9 mouse cellular contexts compared by ENCODE assay signal in genomic region chr8:80870535-80871204, GRCm38 (mm10). TPM values are rescaled to one million over a fixed set of nuclear protein-coding genes. Genes with fewer than 3 reads are reported as not detected.
DNase-seq lines count a peak whose midpoint lies in the region; ATAC-seq and TF ChIP-seq lines count a peak whose summit lies in the region.
"Had no signal": no experiment of that assay in that cellular context is flagged by ENCODE, and none has a peak within 500 bp of the region (broad histone marks: within the 10 kb centered on the region; RNA-seq: fewer than 3 reads in every experiment).

No protein-coding gene starts in this region.

- no peak for TF ChIP-seq CTCF in stomach, postnatal 0 days (IDR thresholded peaks at IDR 0.05; ENCODE audit: low read depth)

- WGBS in heart, embryonic 11.5 days (ENCODE audit: insufficient replicate concordance) = 26% methylated on average over 9 of the region's 9 CpGs
- 80% methylated on average over 9 of the region's 9 CpGs for WGBS in midbrain, embryonic 11.5 days
- 75% methylated on average over 9 of the region's 9 CpGs for WGBS in midbrain, embryonic 16.5 days
- 72% methylated on average over 9 of the region's 9 CpGs for WGBS in limb, embryonic 11.5 days
- 43% methylated on average over 9 of the region's 9 CpGs for WGBS in stomach, postnatal 0 days

- H3K4me1 ChIP-seq in heart, embryonic 11.5 days (ENCODE audit: control insufficient read depth, insufficient read depth, low read length) = peaks cover 65% of the 10 kb centered on the region
- peaks cover 8% of the 10 kb centered on the region; the same call in 1 of the 2 replicates for H3K4me1 ChIP-seq in midbrain, embryonic 11.5 days (ENCODE audit: control insufficient read depth, insufficient read depth, low read length)
- H3K4me1 ChIP-seq in midbrain, embryonic 16.5 days (ENCODE audit: control insufficient read depth, insufficient read depth, low read length) = peaks cover 5% of the 10 kb centered on the region; the same call in 1 of the 2 replicates
- H3K4me1 ChIP-seq in limb, embryonic 11.5 days (ENCODE audit: control insufficient read depth, insufficient read depth, low read length) = peaks cover 14% of the 10 kb centered on the region
- peaks cover 5% of the 10 kb centered on the region for H3K4me1 ChIP-seq in stomach, postnatal 0 days (replicated peaks; ENCODE audit: control insufficient read depth, insufficient read depth)

- no peak overlapping the region for H3K4me3 ChIP-seq in heart, embryonic 11.5 days (ENCODE audit: low read depth, low read length)
- no peak overlapping the region for H3K4me3 ChIP-seq in midbrain, embryonic 11.5 days (ENCODE audit: low read depth, low read length)
- H3K4me3 ChIP-seq in midbrain, embryonic 16.5 days (ENCODE audit: low read depth, low read length) = no peak overlapping the region
- H3K4me3 ChIP-seq in limb, embryonic 11.5 days (ENCODE audit: low read depth, low read length) = no peak overlapping the region
- no peak overlapping the region for H3K4me3 ChIP-seq in stomach, postnatal 0 days (ENCODE audit: low read depth, low read length)

- H3K9ac ChIP-seq in heart, embryonic 11.5 days (ENCODE audit: low read depth, low read length) = peak overlapping the region; percentile 44
- H3K9ac ChIP-seq in midbrain, embryonic 11.5 days (ENCODE audit: low read length) = no peak overlapping the region
- H3K9ac ChIP-seq in midbrain, embryonic 16.5 days (ENCODE audit: low read depth, low read length) = no peak overlapping the region
- H3K9ac ChIP-seq in limb, embryonic 11.5 days (ENCODE audit: low read length) = 0 out of 2 replicates have a peak overlapping the region, but pooled peaks have one; percentile 27
- H3K9ac ChIP-seq in stomach, postnatal 0 days (ENCODE audit: low read length) = 0 out of 2 replicates have a peak overlapping the region, but pooled peaks have one; percentile 18

- no peaks in the 10 kb centered on the region for H3K27me3 ChIP-seq in heart, embryonic 11.5 days (ENCODE audit: control insufficient read depth, insufficient read depth, low read length)
- no peaks in the 10 kb centered on the region for H3K27me3 ChIP-seq in midbrain, embryonic 11.5 days (ENCODE audit: control insufficient read depth, insufficient read depth, low read length)
- H3K27me3 ChIP-seq in midbrain, embryonic 16.5 days (ENCODE audit: control insufficient read depth, insufficient read depth, low read depth, low read length) = no peaks in the 10 kb centered on the region
- H3K27me3 ChIP-seq in limb, embryonic 11.5 days (ENCODE audit: control insufficient read depth, insufficient read depth, low read length) = no peaks in the 10 kb centered on the region
- no peaks in the 10 kb centered on the region for H3K27me3 ChIP-seq in stomach, postnatal 0 days (ENCODE audit: control insufficient read depth, insufficient read depth, low read length)

- no peak for TF ChIP-seq EP300 in stomach, postnatal 0 days (optimal IDR thresholded peaks at IDR 0.05)

- peak overlapping the region; percentile 41 for H3K4me2 ChIP-seq in heart, embryonic 11.5 days
- no peak overlapping the region for H3K4me2 ChIP-seq in midbrain, embryonic 11.5 days
- no peak overlapping the region for H3K4me2 ChIP-seq in midbrain, embryonic 16.5 days (ENCODE audit: low read length)
- H3K4me2 ChIP-seq in limb, embryonic 11.5 days (ENCODE audit: low read depth, severe bottlenecking) = no peak overlapping the region
- 0 out of 2 replicates have a peak overlapping the region, but pooled peaks have one; percentile 5 for H3K4me2 ChIP-seq in stomach, postnatal 0 days (replicated peaks; ENCODE audit: low read depth)

- ATAC-seq in heart, embryonic 11.5 days (replicated peaks; ENCODE audit: insufficient number of reproducible peaks, low FRiP score, low TSS enrichment) = no peak; the same call in 1 of the 2 replicates
- ATAC-seq in midbrain, embryonic 11.5 days (ENCODE audit: low FRiP score) = peak; percentile 28; the same call in 1 of the 2 replicates
- no peak for ATAC-seq in midbrain, embryonic 16.5 days
- ATAC-seq in limb, embryonic 11.5 days (ENCODE audit: insufficient number of reproducible peaks, low FRiP score, low TSS enrichment, low read depth) = no peak
- peak; percentile 85 for ATAC-seq in stomach, postnatal 0 days (ENCODE audit: low FRiP score, low TSS enrichment)

- H3K27ac ChIP-seq in heart, embryonic 11.5 days (ENCODE audit: low read depth, low read length) = peak overlapping the region; percentile 80
- no peak overlapping the region for H3K27ac ChIP-seq in midbrain, embryonic 11.5 days (ENCODE audit: low read depth, low read length)
- no peak overlapping the region for H3K27ac ChIP-seq in midbrain, embryonic 16.5 days (ENCODE audit: low read length)
- H3K27ac ChIP-seq in limb, embryonic 11.5 days (replicated peaks; ENCODE audit: low read depth, low read length) = peak overlapping the region; percentile 75
- peak overlapping the region; percentile 81 for H3K27ac ChIP-seq in stomach, postnatal 0 days (replicated peaks)

- intact Hi-C loops in left cerebral cortex, postnatal 14 days (cut with DNase I) = no loop called here

- no peaks in the 10 kb centered on the region for H3K9me3 ChIP-seq in heart, embryonic 11.5 days (replicated peaks; ENCODE audit: control insufficient read depth, low read length)
- H3K9me3 ChIP-seq in midbrain, embryonic 11.5 days (ENCODE audit: control insufficient read depth, low read length) = no peaks in the 10 kb centered on the region
- H3K9me3 ChIP-seq in midbrain, embryonic 16.5 days (replicated peaks; ENCODE audit: control insufficient read depth, low read length, poor library complexity, severe bottlenecking) = no peaks in the 10 kb centered on the region
- H3K9me3 ChIP-seq in limb, embryonic 11.5 days (ENCODE audit: control insufficient read depth, low read length) = no peaks in the 10 kb centered on the region
- H3K9me3 ChIP-seq in stomach, postnatal 0 days (ENCODE audit: control insufficient read depth, low read length) = no peaks in the 10 kb centered on the region

- H3K36me3 ChIP-seq in heart, embryonic 11.5 days (ENCODE audit: control insufficient read depth, insufficient read depth, low read length) = no peaks in the 10 kb centered on the region; the same call in 1 of the 2 replicates
- H3K36me3 ChIP-seq in midbrain, embryonic 11.5 days (ENCODE audit: control insufficient read depth, insufficient read depth, low read length) = no peaks in the 10 kb centered on the region
- H3K36me3 ChIP-seq in midbrain, embryonic 16.5 days (ENCODE audit: control insufficient read depth, insufficient read depth, low read length) = no peaks in the 10 kb centered on the region
- no peaks in the 10 kb centered on the region for H3K36me3 ChIP-seq in limb, embryonic 11.5 days (ENCODE audit: control insufficient read depth, insufficient read depth, low read length)
- H3K36me3 ChIP-seq in stomach, postnatal 0 days (ENCODE audit: control insufficient read depth, insufficient read depth, low read length) = no peaks in the 10 kb centered on the region

- DNase-seq in heart, adult 18-20 months = no peak
- peak; percentile 80 for DNase-seq in midbrain, embryonic 11.5 days (ENCODE audit: low spot score, missing footprints)
- DNase-seq in limb, embryonic 11.5 days (ENCODE audit: low spot score) = no peak
- DNase-seq in stomach, postnatal 0 days (ENCODE audit: low spot score) = peak; percentile 59
- no peak for DNase-seq in left cerebral cortex, postnatal 14 days (ENCODE audit: low spot score in 2 of 2)
- DNase-seq in ovary, postnatal 10 days (ENCODE audit: low spot score) = no peak
- DNase-seq: adrenal gland, adult 2 months had no signal

RNA-seq across cellular contexts. Expression of gene Gab1, which starts 9.6 kb away (rescaled TPM):
- 35.0 and 41.4 TPM in 2 replicates for polyA plus RNA-seq in heart, embryonic 11.5 days (2014; fragmentation: Nextera tagmentation; extraction: Ambion mirVana)
- 10 to 100 TPM; 30.2 to 35.5 TPM for total RNA-seq in heart, adult 18-20 months (2021)
- polyA plus RNA-seq in midbrain, embryonic 11.5 days (2014; fragmentation: Nextera tagmentation; extraction: Ambion mirVana) = 17.2 and 18.0 TPM in 2 replicates
- polyA plus RNA-seq in midbrain, embryonic 16.5 days (2015; fragmentation: Nextera tagmentation; extraction: Ambion mirVana) = 6.4 and 7.6 TPM in 2 replicates
- 22.2 and 22.4 TPM in 2 replicates for polyA plus RNA-seq in limb, embryonic 11.5 days (2014; fragmentation: Nextera tagmentation; extraction: Ambion mirVana)
- polyA plus RNA-seq in stomach, postnatal 0 days (2015; fragmentation: Nextera tagmentation; extraction: Ambion mirVana) = 7.3 and 8.3 TPM in 2 replicates
- 10 to 100 TPM; 12.3 to 14.9 TPM for total RNA-seq in left cerebral cortex, postnatal 14 days (2021)

Comparison
In these comparisons a context has a peak if more than half of its experiments do, and no peak if none do; other contexts are left out.
1. ATAC-seq: peak in midbrain, embryonic 11.5 days (single experiment) and stomach, postnatal 0 days (single experiment); none in heart, embryonic 11.5 days (single experiment), midbrain, embryonic 16.5 days (single experiment) and limb, embryonic 11.5 days (single experiment).
2. H3K27ac ChIP-seq: peak in heart, embryonic 11.5 days (single experiment), limb, embryonic 11.5 days (single experiment) and stomach, postnatal 0 days (single experiment); none in midbrain, embryonic 11.5 days (single experiment) and midbrain, embryonic 16.5 days (single experiment).
3. H3K4me2 ChIP-seq: peak in heart, embryonic 11.5 days (single experiment) and stomach, postnatal 0 days (single experiment); none in midbrain, embryonic 11.5 days (single experiment), midbrain, embryonic 16.5 days (single experiment) and limb, embryonic 11.5 days (single experiment).
4. H3K9ac ChIP-seq: peak in heart, embryonic 11.5 days (single experiment), limb, embryonic 11.5 days (single experiment) and stomach, postnatal 0 days (single experiment); none in midbrain, embryonic 11.5 days (single experiment) and midbrain, embryonic 16.5 days (single experiment).
5. DNase-seq: peak in midbrain, embryonic 11.5 days (single experiment) and stomach, postnatal 0 days (single experiment); none in heart, adult 18-20 months (0 of 2), limb, embryonic 11.5 days (single experiment), left cerebral cortex, postnatal 14 days (0 of 2) and ovary, postnatal 10 days (single experiment).